Mouse (Mus musculus): ENCODE measurements at regions not wholly inside any gene's neighbourhood (a gene's known extent, or its start where the extent isn't known, plus 50 kb on each side); places are given as distances from the start of the nearest gene placed in this dataset.

DNA sequence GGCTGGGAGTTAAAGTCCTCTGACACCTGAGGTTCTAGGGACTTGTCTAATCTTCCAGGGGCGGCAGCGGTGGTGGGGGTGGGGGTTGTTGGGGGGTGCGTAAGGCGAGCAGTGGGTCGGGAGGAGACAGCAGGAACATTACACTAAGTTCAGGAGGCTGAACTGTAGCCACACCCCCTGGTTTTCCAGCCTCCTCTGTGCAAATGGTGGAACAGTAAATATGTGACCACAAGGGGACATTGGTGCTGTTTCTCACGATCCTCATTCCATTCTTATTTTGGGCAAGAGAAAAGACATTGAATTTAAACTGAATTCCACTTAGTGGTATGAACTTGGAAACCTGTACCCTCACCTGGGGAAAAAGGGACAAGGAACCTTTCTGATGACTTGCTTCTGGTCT is 237.6 kb upstream of the Eef2kmt start:
- H3K4me3 ChIP-seq (ENCODE audit: insufficient read depth, low read depth, low read length) = no peak overlapping the region
- H3K4me1 ChIP-seq (ENCODE audit: control insufficient read depth, insufficient read depth, insufficient read length, low read length) = no peaks in the 10 kb centered on the region
- H3K27ac ChIP-seq (replicated peaks; ENCODE audit: low read depth, low read length) = no peak overlapping the region

DNA sequence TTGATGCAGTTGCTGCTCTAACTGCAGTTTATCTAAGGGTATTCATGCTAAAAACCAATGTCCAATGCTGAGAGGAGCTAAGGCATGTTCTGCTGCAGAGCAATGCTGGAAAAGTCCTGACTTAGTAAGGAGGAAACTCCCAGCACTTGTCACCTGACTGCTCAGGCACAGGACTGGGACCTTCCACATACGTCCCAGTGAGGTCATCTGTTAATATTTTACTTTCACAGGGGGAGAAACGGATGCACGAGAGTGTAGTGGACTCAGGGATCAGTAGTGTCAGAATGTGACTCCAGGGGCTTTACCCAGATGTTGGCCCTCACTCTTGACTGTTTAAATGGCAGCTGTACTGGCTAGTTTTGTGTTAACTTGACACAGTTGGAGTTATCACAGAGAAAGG is 231.5 kb upstream of the Eef2kmt start:
- Histone ChIP-seq H3K27ac (replicated peaks; ENCODE audit: low read depth, low read length) (no peak overlapping the region), H3K4me3 (ENCODE audit: insufficient read depth, low read depth, low read length) (no peak overlapping the region), H3K4me1 (ENCODE audit: control insufficient read depth, insufficient read depth, insufficient read length, low read length) (no peaks in the 10 kb centered on the region)

DNA sequence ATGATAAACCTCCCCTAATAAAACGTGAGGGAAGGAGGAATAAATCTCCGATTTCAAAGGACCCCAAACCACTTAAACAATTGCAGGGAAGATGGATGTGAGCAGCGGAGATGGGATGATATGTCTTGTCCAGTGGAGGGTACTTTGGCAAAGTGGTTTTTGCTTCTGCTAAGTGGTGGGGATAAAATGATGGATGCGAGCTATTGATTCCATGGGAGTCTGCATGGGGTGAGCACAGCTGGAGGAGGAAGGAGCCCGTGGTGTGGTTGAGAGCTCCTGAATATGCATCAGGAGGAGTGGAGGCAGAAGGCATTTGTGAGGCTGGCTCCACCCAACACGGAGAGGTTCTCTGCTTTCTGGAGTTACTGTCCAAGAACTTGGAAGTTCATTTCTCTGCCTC is 227.6 kb upstream of the Eef2kmt start:
- Histone ChIP-seq H3K4me3 (ENCODE audit: insufficient read depth, low read depth, low read length) (no peak overlapping the region), H3K27ac (replicated peaks; ENCODE audit: low read depth, low read length) (no peak overlapping the region), H3K4me1 (ENCODE audit: control insufficient read depth, insufficient read depth, insufficient read length, low read length) (no peaks in the 10 kb centered on the region; the same call in 1 of the 2 replicates)

DNA sequence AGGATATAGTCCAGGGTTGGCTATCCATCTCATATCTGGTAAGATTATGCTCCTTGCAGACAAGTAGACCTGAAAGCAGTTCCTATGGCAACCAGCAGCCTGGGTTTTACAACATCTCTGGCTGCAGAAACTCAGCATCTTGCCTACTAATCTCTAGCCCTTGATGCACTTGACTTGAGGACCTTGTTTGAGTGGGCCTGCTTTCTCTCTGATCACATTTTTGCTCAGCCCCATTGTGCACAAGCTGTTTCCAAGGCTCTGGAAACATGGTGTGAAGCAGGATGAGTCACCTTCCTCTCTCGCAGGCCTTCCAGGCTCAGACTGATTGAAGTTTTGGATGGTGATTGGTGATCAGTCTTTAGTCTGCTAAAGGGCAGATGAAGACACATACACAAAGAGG is 224.4 kb upstream of the Eef2kmt start:
- H3K4me1 ChIP-seq (ENCODE audit: control insufficient read depth, insufficient read depth, insufficient read length, low read length) = no peaks in the 10 kb centered on the region; the same call in 1 of the 2 replicates

DNA sequence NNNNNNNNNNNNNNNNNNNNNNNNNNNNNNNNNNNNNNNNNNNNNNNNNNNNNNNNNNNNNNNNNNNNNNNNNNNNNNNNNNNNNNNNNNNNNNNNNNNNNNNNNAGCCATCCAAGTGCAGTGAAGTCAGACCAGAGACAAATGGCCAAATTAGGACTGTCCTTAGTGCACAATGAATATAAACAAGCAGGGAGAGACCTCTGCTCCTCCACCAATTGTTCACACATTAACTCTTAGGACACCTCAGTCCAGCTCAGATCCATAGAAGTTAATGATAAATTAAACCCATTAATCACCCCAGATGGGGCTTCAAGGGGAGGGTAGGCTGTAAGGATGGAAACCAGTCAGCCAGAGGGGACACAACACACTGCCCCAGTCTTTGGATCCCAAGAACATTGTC is 223.2 kb upstream of the Eef2kmt start:
- H3K4me1 ChIP-seq (ENCODE audit: control insufficient read depth, insufficient read depth, insufficient read length, low read length) = no peaks in the 10 kb centered on the region; the same call in 1 of the 2 replicates
- H3K4me3 ChIP-seq (ENCODE audit: insufficient read depth, low read depth, low read length) = no peak overlapping the region
- H3K27ac ChIP-seq (replicated peaks; ENCODE audit: low read depth, low read length) = no peak overlapping the region

More for the DNA sequence above, 224.4 kb upstream of the Eef2kmt start:
- no peak overlapping the region for H3K27ac ChIP-seq (replicated peaks; ENCODE audit: low read depth, low read length)
- H3K4me3 ChIP-seq (ENCODE audit: insufficient read depth, low read depth, low read length) = no peak overlapping the region

DNA sequence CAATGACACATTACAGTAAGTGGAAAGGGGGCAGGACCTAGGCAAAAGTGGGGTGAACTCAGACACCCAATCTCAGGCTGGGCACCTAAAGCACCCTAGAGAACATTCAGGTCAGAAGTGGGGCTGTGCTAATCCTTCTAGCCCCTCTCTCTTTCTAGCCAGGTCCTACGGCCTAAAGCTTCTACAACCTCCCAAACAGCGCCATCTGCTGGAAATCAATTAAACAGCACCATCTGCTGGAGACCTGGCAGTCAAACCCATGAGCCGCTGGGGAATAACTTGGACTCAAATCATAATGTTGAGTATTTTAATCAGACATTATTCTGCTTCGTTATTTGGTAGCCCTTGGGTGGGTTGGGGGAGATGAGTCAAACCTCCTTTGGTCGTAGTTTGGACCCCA is 215.5 kb upstream of the Eef2kmt start:
- H3K4me3 ChIP-seq (ENCODE audit: insufficient read depth, low read depth, low read length) = no peak overlapping the region
- H3K27ac ChIP-seq (replicated peaks; ENCODE audit: low read depth, low read length) = no peak overlapping the region
- no peaks in the 10 kb centered on the region for H3K4me1 ChIP-seq (ENCODE audit: control insufficient read depth, insufficient read depth, insufficient read length, low read length)

DNA sequence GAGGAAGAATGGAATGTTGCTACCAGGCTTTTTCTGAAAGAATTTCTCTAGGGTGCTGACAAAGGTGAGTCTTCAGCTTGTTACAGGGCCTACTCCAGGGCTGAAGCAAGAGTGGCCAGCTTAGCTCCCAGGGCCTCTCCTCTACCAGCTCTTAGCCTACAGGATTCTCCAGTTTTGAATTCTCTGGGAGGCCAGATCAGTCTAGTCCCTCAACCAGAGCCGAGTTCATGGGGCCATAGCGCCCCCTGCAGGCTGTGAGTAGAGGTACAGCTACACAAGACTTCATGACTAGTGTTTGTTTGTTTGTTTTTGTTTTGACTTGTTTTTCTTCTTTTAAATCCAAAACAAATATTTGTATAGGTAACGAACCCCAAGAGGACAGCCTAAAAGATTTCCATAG is 211.8 kb upstream of the Eef2kmt start:
- Histone ChIP-seq H3K4me3 (ENCODE audit: insufficient read depth, low read depth, low read length) (no peak overlapping the region), H3K4me1 (ENCODE audit: control insufficient read depth, insufficient read depth, insufficient read length, low read length) (no peaks in the 10 kb centered on the region), H3K27ac (replicated peaks; ENCODE audit: low read depth, low read length) (no peak overlapping the region)

DNA sequence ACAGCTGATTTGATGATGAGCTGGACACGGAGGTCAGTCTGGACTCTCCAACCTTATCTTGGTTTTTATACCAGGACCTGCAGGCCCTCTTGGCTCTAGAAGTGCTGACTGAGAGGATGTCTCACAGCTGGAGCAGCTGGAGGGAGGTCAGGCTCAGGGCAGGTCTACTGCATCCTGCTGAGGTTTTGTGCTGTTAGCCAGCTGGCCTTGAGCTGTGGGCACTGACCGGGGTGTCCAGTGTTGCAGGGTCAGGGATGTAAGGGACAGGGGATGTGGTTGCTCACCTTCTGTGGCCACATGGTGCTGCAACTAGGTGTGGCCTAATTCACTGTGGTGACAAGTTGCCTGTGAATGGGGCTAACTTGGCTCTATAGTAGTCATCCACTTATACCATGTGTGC is 211.0 kb upstream of the Eef2kmt start:
- Histone ChIP-seq H3K4me1 (ENCODE audit: control insufficient read depth, insufficient read depth, insufficient read length, low read length) (no peaks in the 10 kb centered on the region), H3K27ac (replicated peaks; ENCODE audit: low read depth, low read length) (no peak overlapping the region), H3K4me3 (ENCODE audit: insufficient read depth, low read depth, low read length) (no peak overlapping the region)

DNA sequence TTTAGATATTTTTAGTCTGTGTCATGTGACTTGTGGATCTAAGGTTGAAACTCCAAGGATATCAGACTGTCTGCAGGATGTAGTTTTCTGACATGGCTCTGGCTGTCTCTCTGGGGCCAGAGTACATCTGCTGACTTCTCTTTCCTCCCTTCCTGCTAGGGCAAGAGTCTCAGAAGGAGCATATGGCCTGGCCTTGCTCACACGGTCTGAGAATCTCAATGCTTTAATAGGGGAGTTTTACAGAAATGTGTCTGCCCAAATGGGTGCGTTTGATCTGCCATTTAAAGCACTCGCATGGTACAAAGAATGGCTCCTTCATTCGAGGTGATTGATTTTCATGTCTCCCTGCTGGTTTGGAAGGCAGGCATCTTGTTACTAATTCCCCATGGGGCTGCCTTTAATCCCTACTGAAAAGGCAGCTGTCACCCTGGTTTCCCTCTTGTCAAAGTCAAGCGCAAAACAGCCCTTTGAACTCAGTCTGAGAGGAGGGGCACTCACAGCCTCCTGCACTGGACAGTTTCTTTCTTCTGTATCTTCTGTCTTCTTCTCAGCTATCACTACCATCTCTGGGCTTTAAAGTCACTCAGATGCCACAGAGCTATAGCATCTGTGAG is 199.7 kb upstream of the Eef2kmt start:
- Histone ChIP-seq H3K4me1 (ENCODE audit: control insufficient read depth, insufficient read depth, insufficient read length, low read length) (no peaks in the 10 kb centered on the region), H3K4me3 (ENCODE audit: insufficient read depth, low read depth, low read length) (no peak overlapping the region), H3K27ac (replicated peaks; ENCODE audit: low read depth, low read length) (no peak overlapping the region)

DNA sequence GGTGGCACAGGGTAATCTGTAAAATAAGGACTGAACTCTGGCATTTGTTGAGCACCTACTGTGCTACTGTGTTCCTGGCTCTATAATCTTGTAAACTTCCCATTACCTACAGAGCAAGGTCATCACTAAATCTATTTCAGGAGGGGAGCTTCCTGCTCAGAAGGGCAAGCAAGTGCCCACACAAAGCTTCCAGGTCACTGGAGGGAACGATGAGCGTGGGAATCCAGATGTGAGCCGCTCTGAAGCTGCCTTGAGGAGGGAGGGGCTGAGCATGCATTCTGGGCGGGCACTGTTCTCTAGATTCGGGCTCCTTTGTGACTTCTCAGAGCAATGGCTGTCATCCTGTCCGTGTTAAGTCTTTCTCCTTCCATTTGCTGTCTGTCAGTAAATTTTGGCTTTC is 198.5 kb upstream of the Eef2kmt start:
- no peak overlapping the region for H3K4me3 ChIP-seq (ENCODE audit: insufficient read depth, low read depth, low read length)
- no peaks in the 10 kb centered on the region for H3K4me1 ChIP-seq (ENCODE audit: control insufficient read depth, insufficient read depth, insufficient read length, low read length)
- H3K27ac ChIP-seq (replicated peaks; ENCODE audit: low read depth, low read length) = no peak overlapping the region

DNA sequence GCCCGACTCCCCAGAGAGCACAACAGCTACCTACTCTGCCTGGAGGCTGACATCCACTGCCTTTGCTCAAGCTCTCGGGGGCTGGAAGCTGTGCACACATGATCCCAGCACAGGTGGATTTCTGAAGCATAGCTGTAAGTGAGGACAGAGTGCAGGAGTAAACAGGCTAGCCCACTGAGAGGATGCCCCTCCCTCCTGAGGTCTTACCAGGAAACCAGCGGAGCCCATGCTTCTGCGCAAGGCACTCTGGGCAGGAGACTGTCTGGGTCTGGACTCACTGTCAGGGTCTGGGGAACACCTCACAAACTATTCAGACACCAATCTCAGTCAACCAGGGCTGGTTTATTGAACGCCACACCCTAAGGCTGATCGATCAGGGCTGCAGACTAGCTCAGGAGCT is 197.2 kb upstream of the Eef2kmt start:
- Histone ChIP-seq H3K4me1 (ENCODE audit: control insufficient read depth, insufficient read depth, insufficient read length, low read length) (no peaks in the 10 kb centered on the region), H3K4me3 (ENCODE audit: insufficient read depth, low read depth, low read length) (no peak overlapping the region), H3K27ac (replicated peaks; ENCODE audit: low read depth, low read length) (no peak overlapping the region)

DNA sequence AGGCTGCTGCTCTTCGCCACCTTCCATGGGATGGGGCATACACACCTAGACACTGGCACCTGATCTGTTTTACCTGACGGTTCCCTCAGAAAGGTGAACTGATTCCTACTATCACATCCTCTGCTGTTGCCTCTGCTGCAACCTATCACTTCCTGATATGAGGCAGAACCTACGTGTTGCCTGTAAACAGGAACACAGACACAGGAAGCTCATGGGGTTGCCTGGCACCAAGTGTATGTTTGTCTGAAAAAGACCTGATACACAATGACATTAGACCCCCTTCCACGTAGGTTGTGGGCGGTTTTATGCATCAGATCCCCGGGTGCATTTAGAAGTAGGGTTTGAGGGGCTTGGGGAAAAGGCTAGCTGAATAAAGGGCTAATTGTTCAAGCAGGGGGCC is 190.0 kb upstream of the Eef2kmt start:
- Histone ChIP-seq H3K4me3 (ENCODE audit: insufficient read depth, low read depth, low read length) (no peak overlapping the region), H3K27ac (replicated peaks; ENCODE audit: low read depth, low read length) (no peak overlapping the region), H3K4me1 (ENCODE audit: control insufficient read depth, insufficient read depth, insufficient read length, low read length) (no peaks in the 10 kb centered on the region)

DNA sequence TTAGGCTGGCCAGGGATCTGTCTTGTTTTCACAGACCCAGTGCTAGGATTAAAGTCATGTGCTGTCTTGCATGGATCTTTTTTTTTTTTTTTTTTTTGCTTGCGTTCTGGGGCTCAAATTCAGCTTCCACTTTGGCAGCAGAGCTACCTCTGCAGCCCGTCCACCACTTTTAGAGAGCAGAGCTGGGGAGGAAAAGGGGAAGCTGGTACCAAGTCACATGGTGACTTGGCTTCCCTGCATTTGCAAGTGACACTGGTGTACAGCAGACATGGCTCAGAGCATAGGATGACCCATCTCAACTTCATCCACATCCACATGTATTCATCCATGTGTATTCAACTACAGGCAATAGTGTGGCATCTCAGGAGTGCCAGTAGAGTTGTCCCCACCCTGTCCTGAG is 189.0 kb upstream of the Eef2kmt start:
- Histone ChIP-seq H3K4me1 (ENCODE audit: control insufficient read depth, insufficient read depth, insufficient read length, low read length) (no peaks in the 10 kb centered on the region), H3K4me3 (ENCODE audit: insufficient read depth, low read depth, low read length) (no peak overlapping the region), H3K27ac (replicated peaks; ENCODE audit: low read depth, low read length) (no peak overlapping the region)

DNA sequence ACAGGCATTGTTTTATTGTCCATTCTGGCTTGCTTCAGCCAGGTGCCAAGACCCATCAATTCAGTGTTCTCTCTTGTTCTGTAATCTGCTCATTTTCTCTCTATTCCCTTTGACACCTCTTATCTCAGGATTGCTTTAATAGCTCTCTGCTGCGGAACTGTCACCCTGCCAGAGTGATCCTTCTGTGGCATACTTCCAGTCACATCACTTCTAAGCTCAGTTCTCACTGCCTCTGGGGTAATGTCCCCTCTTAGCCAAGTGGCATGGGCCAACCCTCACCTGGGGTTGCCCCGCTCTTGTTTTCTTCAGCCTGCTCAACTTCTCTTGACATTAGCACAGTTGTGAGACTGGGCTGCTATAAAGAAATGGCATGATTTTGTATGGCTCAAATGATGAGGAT is 183.9 kb upstream of the Eef2kmt start:
- Histone ChIP-seq H3K4me3 (ENCODE audit: insufficient read depth, low read depth, low read length) (no peak overlapping the region), H3K4me1 (ENCODE audit: control insufficient read depth, insufficient read depth, insufficient read length, low read length) (no peaks in the 10 kb centered on the region), H3K27ac (replicated peaks; ENCODE audit: low read depth, low read length) (no peak overlapping the region)

DNA sequence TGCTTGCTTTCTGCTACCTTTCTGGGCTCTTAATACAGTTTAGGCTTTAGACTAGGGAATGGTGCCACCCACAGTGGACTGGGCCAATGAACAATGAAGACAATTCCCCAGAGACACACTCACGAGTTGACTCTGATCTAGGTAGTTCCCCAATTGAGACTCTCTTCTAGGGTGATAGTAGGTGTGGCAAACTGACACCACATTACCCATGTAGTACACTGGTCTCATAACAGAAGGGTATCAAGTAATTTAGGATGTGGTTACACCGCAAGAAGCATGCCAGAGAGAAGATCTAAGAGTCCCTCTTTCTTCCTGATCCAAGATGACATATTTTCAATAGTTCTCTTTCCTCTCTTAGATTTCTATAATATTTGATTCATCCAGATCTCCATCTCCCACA is 182.6 kb upstream of the Eef2kmt start:
- Histone ChIP-seq H3K4me1 (ENCODE audit: control insufficient read depth, insufficient read depth, insufficient read length, low read length) (no peaks in the 10 kb centered on the region), H3K4me3 (ENCODE audit: insufficient read depth, low read depth, low read length) (no peak overlapping the region), H3K27ac (replicated peaks; ENCODE audit: low read depth, low read length) (no peak overlapping the region)

DNA sequence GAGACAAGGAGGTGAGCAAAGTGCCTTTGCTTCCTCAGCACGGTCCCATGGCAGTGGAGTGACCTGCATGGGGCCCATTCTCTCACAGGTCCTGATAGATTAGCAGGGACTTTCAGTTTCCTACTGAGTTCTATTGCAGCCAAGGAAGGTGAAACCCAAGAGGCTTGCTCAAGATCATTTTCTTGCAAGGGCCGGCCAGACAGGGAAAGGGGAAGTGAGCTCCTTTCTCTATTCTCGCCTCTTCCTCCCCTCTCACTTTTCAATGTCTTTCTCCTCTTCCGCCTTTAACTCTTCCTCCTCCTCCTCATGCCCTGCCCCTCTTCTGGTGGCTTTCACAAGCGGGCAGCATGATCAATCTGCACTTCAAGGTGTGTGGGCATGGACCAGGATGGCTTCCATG is 175.9 kb upstream of the Eef2kmt start:
- H3K4me3 ChIP-seq (ENCODE audit: insufficient read depth, low read depth, low read length) = no peak overlapping the region
- H3K4me1 ChIP-seq (ENCODE audit: control insufficient read depth, insufficient read depth, insufficient read length, low read length) = no peaks in the 10 kb centered on the region
- H3K27ac ChIP-seq (replicated peaks; ENCODE audit: low read depth, low read length) = no peak overlapping the region

DNA sequence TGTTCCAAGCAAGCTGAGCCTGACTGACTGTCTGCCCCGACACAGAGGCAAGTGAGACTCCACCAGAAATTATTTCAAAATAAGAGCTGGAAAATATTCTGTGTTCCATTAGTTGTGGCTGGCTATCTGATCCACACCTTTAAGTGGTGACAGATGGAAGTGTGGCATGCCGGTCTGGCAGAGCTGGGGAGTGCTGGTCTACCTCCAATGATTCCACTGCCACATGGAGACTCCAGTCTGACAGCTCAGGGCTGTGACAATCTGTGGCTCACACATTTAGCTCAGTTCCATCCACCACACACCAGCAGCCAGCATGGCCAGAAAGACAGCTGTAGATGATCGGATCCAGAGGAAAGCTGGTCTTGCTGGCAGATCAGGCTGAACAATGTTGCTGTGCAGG is 175.3 kb upstream of the Eef2kmt start:
- H3K4me3 ChIP-seq (ENCODE audit: insufficient read depth, low read depth, low read length) = no peak overlapping the region
- no peak overlapping the region for H3K27ac ChIP-seq (replicated peaks; ENCODE audit: low read depth, low read length)
- no peaks in the 10 kb centered on the region for H3K4me1 ChIP-seq (ENCODE audit: control insufficient read depth, insufficient read depth, insufficient read length, low read length)
